Mouse (Mus musculus): ENCODE measurements around the gene Ehd2.

DNA sequence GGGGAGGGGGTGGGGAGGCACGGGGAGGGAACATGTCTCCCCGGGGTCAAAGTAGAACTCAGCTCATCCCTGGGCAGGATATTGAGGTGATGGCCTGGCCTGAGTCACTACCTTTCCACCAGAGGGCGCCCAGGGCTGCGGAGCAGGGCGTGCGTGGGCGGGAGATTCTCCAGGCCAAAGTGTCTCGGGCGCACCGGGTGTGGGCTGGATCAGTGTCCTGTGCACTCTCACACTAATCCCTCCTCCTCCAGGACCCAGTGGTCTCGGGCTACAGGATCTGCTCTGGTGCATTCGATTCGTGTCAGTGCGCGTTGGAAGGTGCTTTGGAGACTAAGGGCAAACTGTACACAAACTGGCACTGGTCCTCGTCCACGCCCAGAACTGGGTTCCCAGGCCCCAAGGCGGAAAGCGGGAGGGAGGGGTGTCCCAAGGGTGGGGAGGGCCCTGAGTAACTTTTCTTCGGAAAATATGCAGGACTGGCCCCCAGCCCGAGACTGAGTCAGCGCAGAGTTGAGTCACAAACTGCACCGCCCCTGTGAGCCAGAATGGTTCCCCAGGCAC lies 18.9 kb downstream of the Ehd2 start:
- TF ChIP-seq CTCF (IDR thresholded peaks at IDR 0.05; ENCODE audit: low read depth) (peak; percentile 90), EP300 (IDR thresholded peaks at IDR 0.05; ENCODE audit: low read depth) (peak; percentile 67)
